Mouse (Mus musculus) CD4-positive helper T cell, adult 2 months (primary cell): ENCODE results near the gene Gm20834.
"Not testable (repeated sequence)": the region's sequence is repeated elsewhere in the genome, so short reads cannot be mapped to it uniquely, and the experiment has no call there.

Experiments
- DNase-seq: peaks from one replicate; pipeline ENCODE4 v3.0.0-alpha.2; 2012; ENCODE audit warnings: low read depth, missing footprints, low spot score

Gm20834 gene

GRCm38 (mm10) chrY:10324489-10324888 is at the start of gene Gm20834:
TSS of gene Gm20834 (minus strand) at chrY:10324589.
- not testable (repeated sequence) for DNase-seq
